Mouse (Mus musculus) midbrain, embryonic 10.5 days (tissue): ENCODE measurements around the gene Hhatl. TPM values are rescaled to one million over a fixed set of nuclear protein-coding genes. Genes with fewer than 3 reads are reported as not detected.
A peak's percentile ranks its signal among the peaks of the same experiment; 100 is the strongest.

Source experiments
- DNase-seq: peaks from one replicate; pipeline ENCODE4 v3.0.0-alpha.2; 2017; ENCODE audit warnings: low spot score
- H3K27ac ChIP-seq: fragments of 300-500 bp; sonication (generic); replicated peaks from 2 replicates; pipeline ENCODE4 v1.5.1; 2016; ENCODE audit warnings: mild to moderate bottlenecking
- H3K27me3 ChIP-seq: fragments of 300-500 bp; sonication (generic); 2 replicates; pipeline ENCODE4 v1.6.1; 2016; ENCODE audit warnings: low read depth, mild to moderate bottlenecking; ENCODE audit not compliant: poor library complexity, severe bottlenecking
- H3K36me3 ChIP-seq: fragments of 300-500 bp; sonication (generic); 2 replicates; pipeline ENCODE4 v1.6.1; 2016; ENCODE audit warnings: mild to moderate bottlenecking, moderate library complexity
- H3K4me1 ChIP-seq: fragments of 300-500 bp; sonication (generic); 2 replicates; pipeline ENCODE4 v1.6.1; 2016
- H3K4me3 ChIP-seq: fragments of 300-500 bp; sonication (generic); 2 replicates; pipeline ENCODE4 v1.5.1; 2016; ENCODE audit warnings: mild to moderate bottlenecking, moderate library complexity
- H3K9me3 ChIP-seq: fragments of 300-500 bp; sonication (generic); replicated peaks from 2 replicates; pipeline ENCODE4 v1.6.1; 2016; ENCODE audit warnings: mild to moderate bottlenecking
- WGBS: fragments of 180-500 bp; shearing (Covaris S2); methylation state at CpG from one replicate; pipeline ENCODE4 v1.1.7; 2016; 5-methylcytosine and 5-hydroxymethylcytosine counted together
- polyA plus RNA-seq: library from polyadenylated mRNA; unstranded; fragments of >200 nt; fragmentation: Nextera tagmentation; extraction: Ambion mirVana; gene quantifications from 2 replicates; pipeline ENCODE4 v1.2.1, GENCODE M21; 2016

Hhatl gene
- polyA plus RNA-seq: not detected in 2 replicates

- H3K36me3 ChIP-seq: no peaks in the 10 kb centered on the region
- H3K27ac ChIP-seq: no peak within 1 kb of the TSS
- no peaks in the 10 kb centered on the region for H3K9me3 ChIP-seq
- peaks cover 12% of the 10 kb centered on the region; the same call in 1 of the 2 replicates for H3K4me1 ChIP-seq
- no peak for DNase-seq
- no peak within 1 kb of the TSS for H3K4me3 ChIP-seq
- WGBS: 51% methylated on average over 24 of the region's 24 CpGs
- H3K27me3 ChIP-seq: no peaks in the 10 kb centered on the region
Measured at GRCm38 (mm10) chr9:121791757-121792521, at the start of gene Hhatl. TSS of gene Hhatl (minus strand) at chr9:121792507.

- Histone ChIP-seq H3K36me3 (no peaks in the 10 kb centered on the region), H3K9me3 (peaks cover 16% of the 10 kb centered on the region), H3K27me3 (peaks cover 22% of the 10 kb centered on the region; the same call in 1 of the 2 replicates), H3K27ac (peak overlapping the region; percentile 85), H3K4me1 (peaks cover 13% of the 10 kb centered on the region), H3K4me3 (peak overlapping the region; percentile 65)
- DNase-seq: no peak
- WGBS: 39% methylated on average over 7 of the region's 7 CpGs
Measured at GRCm38 (mm10) chr9:121839622-121839965, 47.3 kb upstream of the Hhatl start.

- 4% methylated on average over 61 of the region's 61 CpGs for WGBS
- H3K4me3 ChIP-seq: peak within 1 kb of the TSS; percentile 65
- peaks cover 22% of the 10 kb centered on the region; the same call in 1 of the 2 replicates for H3K27me3 ChIP-seq
- peaks cover 13% of the 10 kb centered on the region for H3K4me1 ChIP-seq
- H3K36me3 ChIP-seq: no peaks in the 10 kb centered on the region
- DNase-seq: peak; percentile 94
- H3K9me3 ChIP-seq: peaks cover 16% of the 10 kb centered on the region
- peak within 1 kb of the TSS; percentile 85 for H3K27ac ChIP-seq
Measured at GRCm38 (mm10) chr9:121838829-121839621, 46.7 kb upstream of the Hhatl start, which contains the start of gene Ccdc13. TSS of gene Ccdc13 (minus strand) at chr9:121839461.

- Histone ChIP-seq H3K4me1 (peaks cover 13% of the 10 kb centered on the region), H3K9me3 (peaks cover 10% of the 10 kb centered on the region), H3K36me3 (no peaks in the 10 kb centered on the region), H3K4me3 (no peak overlapping the region), H3K27me3 (peaks cover 22% of the 10 kb centered on the region; the same call in 1 of the 2 replicates), H3K27ac (no peak overlapping the region)
- DNase-seq: no peak
- WGBS: 90% methylated on average over 6 of the region's 6 CpGs
Measured at GRCm38 (mm10) chr9:121838008-121838407, 45.7 kb upstream of the Hhatl start.

- Histone ChIP-seq H3K27ac (no peak overlapping the region), H3K4me1 (peaks cover 4% of the 10 kb centered on the region), H3K36me3 (no peaks in the 10 kb centered on the region), H3K27me3 (peaks cover 9% of the 10 kb centered on the region; the same call in 1 of the 2 replicates), H3K4me3 (no peak overlapping the region), H3K9me3 (peaks cover 10% of the 10 kb centered on the region)
- 89% methylated on average over 11 of the region's 11 CpGs for WGBS
- no peak for DNase-seq
Measured at GRCm38 (mm10) chr9:121833825-121834224, 41.5 kb upstream of the Hhatl start.

- Histone ChIP-seq H3K27ac (no peak overlapping the region), H3K4me1 (no peaks in the 10 kb centered on the region), H3K27me3 (no peaks in the 10 kb centered on the region), H3K9me3 (peaks cover 9% of the 10 kb centered on the region), H3K4me3 (no peak overlapping the region), H3K36me3 (no peaks in the 10 kb centered on the region)
- WGBS: 35% methylated on average over 6 of the region's 6 CpGs
- peak; percentile 78 for DNase-seq
Measured at GRCm38 (mm10) chr9:121830956-121831293, 38.6 kb upstream of the Hhatl start.

- 88% methylated on average over 6 of the region's 6 CpGs for WGBS
- DNase-seq: no peak
- Histone ChIP-seq H3K9me3 (peaks cover 3% of the 10 kb centered on the region), H3K27ac (no peak overlapping the region), H3K4me1 (no peaks in the 10 kb centered on the region), H3K4me3 (no peak overlapping the region), H3K36me3 (no peaks in the 10 kb centered on the region), H3K27me3 (no peaks in the 10 kb centered on the region)
Measured at GRCm38 (mm10) chr9:121830243-121830955, 38.1 kb upstream of the Hhatl start.

GRCm38 (mm10) chr9:121829270-121829992, 37.1 kb upstream of the Hhatl start:
- Histone ChIP-seq H3K4me1 (no peaks in the 10 kb centered on the region), H3K27me3 (no peaks in the 10 kb centered on the region), H3K4me3 (no peak overlapping the region), H3K9me3 (no peaks in the 10 kb centered on the region), H3K27ac (no peak overlapping the region), H3K36me3 (no peaks in the 10 kb centered on the region)
- no peak for DNase-seq
- WGBS: 76% methylated on average over 7 of the region's 7 CpGs

GRCm38 (mm10) chr9:121828314-121828713, 36.0 kb upstream of the Hhatl start:
- 80% methylated on average over 6 of the region's 6 CpGs for WGBS
- DNase-seq: no peak
- H3K36me3 ChIP-seq: no peaks in the 10 kb centered on the region
- no peak overlapping the region for H3K4me3 ChIP-seq
- H3K27me3 ChIP-seq: no peaks in the 10 kb centered on the region
- H3K27ac ChIP-seq: no peak overlapping the region
- no peaks in the 10 kb centered on the region for H3K9me3 ChIP-seq
- H3K4me1 ChIP-seq: no peaks in the 10 kb centered on the region

- H3K36me3 ChIP-seq: no peaks in the 10 kb centered on the region
- no peak overlapping the region for H3K27ac ChIP-seq
- H3K27me3 ChIP-seq: no peaks in the 10 kb centered on the region
- H3K4me1 ChIP-seq: peaks cover 4% of the 10 kb centered on the region; the same call in 1 of the 2 replicates
- no peak overlapping the region for H3K4me3 ChIP-seq
- H3K9me3 ChIP-seq: no peaks in the 10 kb centered on the region
- DNase-seq: no peak
- WGBS: 95% methylated on average over 3 of the region's 3 CpGs
Measured at GRCm38 (mm10) chr9:121826356-121826755, 34.0 kb upstream of the Hhatl start.

GRCm38 (mm10) chr9:121823991-121824390, 31.7 kb upstream of the Hhatl start:
- Histone ChIP-seq H3K36me3 (no peaks in the 10 kb centered on the region), H3K27ac (no peak overlapping the region), H3K27me3 (no peaks in the 10 kb centered on the region), H3K9me3 (no peaks in the 10 kb centered on the region), H3K4me3 (no peak overlapping the region), H3K4me1 (peaks cover 4% of the 10 kb centered on the region; the same call in 1 of the 2 replicates)
- 89% methylated on average over 7 of the region's 7 CpGs for WGBS
- no peak for DNase-seq

- Histone ChIP-seq H3K36me3 (no peaks in the 10 kb centered on the region), H3K27me3 (no peaks in the 10 kb centered on the region), H3K4me3 (no peak overlapping the region), H3K4me1 (peaks cover 4% of the 10 kb centered on the region; the same call in 1 of the 2 replicates), H3K27ac (no peak overlapping the region), H3K9me3 (no peaks in the 10 kb centered on the region)
- 79% methylated on average over 1 of the region's 1 CpGs for WGBS
- DNase-seq: no peak
Measured at GRCm38 (mm10) chr9:121823051-121823450, 30.7 kb upstream of the Hhatl start.
